Mouse (Mus musculus) small intestine, adult 2 months (tissue): ENCODE results near the gene Cxcl13.

Experiments
- CTCF ChIP-seq: fragments of 200-500 bp; IDR thresholded peaks from 2 replicates; pipeline ENCODE4 v1.5.1; 2012; ENCODE audit warnings: low read depth, mild to moderate bottlenecking, control low read depth, inconsistent platforms, low read length, moderate library complexity, mixed read lengths; ENCODE audit not compliant: insufficient replicate concordance, insufficient read length; ENCODE audit errors: extremely low read depth
- POLR2A ChIP-seq: fragments of 200-500 bp; IDR thresholded peaks from 2 replicates; pipeline ENCODE4 v1.6.1; 2012; ENCODE audit warnings: low read depth, mild to moderate bottlenecking, control low read depth, inconsistent platforms, low read length, moderate library complexity

GRCm38 (mm10) chr5:95997276-95997675 lies 40.5 kb downstream of the Cxcl13 start:
- TF ChIP-seq POLR2A (no peak), CTCF (no peak)
